Mouse (Mus musculus) thymus, adult 2 months (tissue): ENCODE measurements around the gene Col8a2. TPM values are rescaled to one million over a fixed set of nuclear protein-coding genes. Genes with fewer than 3 reads are reported as not detected.

Source experiments
- DNase-seq: peaks from one replicate; pipeline ENCODE4 v3.0.0; 2021
- H3K27ac ChIP-seq: fragments of 200-500 bp; 2 replicates; pipeline ENCODE4 v1.5.1; 2012; ENCODE audit warnings: low read length, control low read depth; ENCODE audit not compliant: control insufficient read depth, insufficient read depth
- H3K27me3 ChIP-seq: fragments of 200-500 bp; 2 replicates; pipeline ENCODE4 v1.6.1; 2012; ENCODE audit warnings: mild to moderate bottlenecking, low read length, moderate library complexity, mixed read lengths; ENCODE audit not compliant: control insufficient read depth, insufficient read depth
- H3K36me3 ChIP-seq: fragments of 200-500 bp; 2 replicates; pipeline ENCODE4 v1.6.1; 2012; ENCODE audit warnings: mild to moderate bottlenecking, low read length, moderate library complexity; ENCODE audit not compliant: control insufficient read depth, insufficient read depth
- H3K4me1 ChIP-seq: fragments of 200-500 bp; replicated peaks from 2 replicates; pipeline ENCODE4 v1.6.1; 2012; ENCODE audit warnings: low read length; ENCODE audit not compliant: control insufficient read depth, insufficient read depth
- H3K4me3 ChIP-seq: fragments of 200-500 bp; 2 replicates; pipeline ENCODE4 v1.5.1; 2012; ENCODE audit warnings: mild to moderate bottlenecking, low read length, control low read depth, moderate library complexity; ENCODE audit not compliant: control insufficient read depth, insufficient read depth
- CTCF ChIP-seq: fragments of 200-500 bp; IDR thresholded peaks from 2 replicates; pipeline ENCODE4 v1.5.1; 2012; ENCODE audit warnings: mild to moderate bottlenecking, control low read depth, low read length, moderate library complexity, borderline replicate concordance; ENCODE audit not compliant: control insufficient read depth, poor library complexity, insufficient read depth; ENCODE audit errors: extremely low read depth
- POLR2A ChIP-seq: fragments of 200-500 bp; IDR thresholded peaks from 2 replicates; pipeline ENCODE4 v1.6.1; 2012; ENCODE audit warnings: mild to moderate bottlenecking, low read length, control low read depth, moderate library complexity; ENCODE audit not compliant: control insufficient read depth, poor library complexity, insufficient read depth; ENCODE audit errors: extremely low read depth
- WGBS: fragments of 180-500 bp; shearing (Covaris S2); methylation state at CpG from one replicate; pipeline ENCODE4 v1.1.7; 2018; 5-methylcytosine and 5-hydroxymethylcytosine counted together
- polyA plus RNA-seq: library from polyadenylated mRNA; depleted of rRNA; stranded (reverse); fragments of >200 nt; gene quantifications from 2 replicates; pipeline ENCODE4 v1.2.3, GENCODE M21; 2012

Gene Col8a2
- polyA plus RNA-seq, 1 experiment: 0.35 TPM

GRCm38 (mm10) chr4:126260520-126261201 lies 25.9 kb upstream of the Col8a2 start:
- peak; percentile 18 for DNase-seq
- H3K4me1 ChIP-seq: peaks cover 38% of the 10 kb centered on the region
- no peaks in the 10 kb centered on the region for H3K27me3 ChIP-seq
- no peak overlapping the region for H3K4me3 ChIP-seq
- H3K27ac ChIP-seq: peak overlapping the region; percentile 38; the same call in 1 of the 2 replicates
- H3K36me3 ChIP-seq: no peaks in the 10 kb centered on the region
- TF ChIP-seq CTCF (no peak), POLR2A (no peak)
- WGBS: 21% methylated on average over 10 of the region's 10 CpGs

- H3K36me3 ChIP-seq: no peaks in the 10 kb centered on the region
- TF ChIP-seq CTCF: no peak
- no peak for DNase-seq
- H3K27ac ChIP-seq: peak overlapping the region; percentile 38; the same call in 1 of the 2 replicates
- 77% methylated on average over 6 of the region's 6 CpGs for WGBS
- H3K4me1 ChIP-seq: peaks cover 38% of the 10 kb centered on the region
- H3K27me3 ChIP-seq: no peaks in the 10 kb centered on the region
- H3K4me3 ChIP-seq: no peak overlapping the region
Measured at GRCm38 (mm10) chr4:126261266-126261665, 25.3 kb upstream of the Col8a2 start.

- TF ChIP-seq POLR2A (no peak), CTCF (no peak)
- WGBS: 32% methylated on average over 7 of the region's 7 CpGs
Measured at GRCm38 (mm10) chr4:126261675-126262074, 24.9 kb upstream of the Col8a2 start.

GRCm38 (mm10) chr4:126262119-126262807 lies 24.3 kb upstream of the Col8a2 start, which contains the start of gene Trappc3:
TSS of gene Trappc3 (plus strand) at chr4:126262325.
- under 1% methylated on average over 46 of the region's 46 CpGs for WGBS
- TF ChIP-seq POLR2A (peak; percentile 43; the same call in 1 of the 2 replicates), CTCF (peak; percentile 96)
- H3K4me1 ChIP-seq: peaks cover 33% of the 10 kb centered on the region

More at GRCm38 (mm10) chr4:126261675-126262074, 24.9 kb upstream of the Col8a2 start:
- Histone ChIP-seq H3K27me3 (no peaks in the 10 kb centered on the region), H3K36me3 (no peaks in the 10 kb centered on the region), H3K4me1 (peaks cover 38% of the 10 kb centered on the region), H3K4me3 (no peak overlapping the region), H3K27ac (no peak overlapping the region)
- no peak for DNase-seq

GRCm38 (mm10) chr4:126269292-126269691 lies 17.3 kb upstream of the Col8a2 start:
- Histone ChIP-seq H3K4me1 (no peaks in the 10 kb centered on the region), H3K36me3 (peaks cover 10% of the 10 kb centered on the region; the same call in 1 of the 2 replicates), H3K27ac (no peak overlapping the region), H3K27me3 (no peaks in the 10 kb centered on the region), H3K4me3 (no peak overlapping the region)
- 86% methylated on average over 3 of the region's 3 CpGs for WGBS
- DNase-seq: no peak
- TF ChIP-seq POLR2A (no peak), CTCF (no peak)

More at GRCm38 (mm10) chr4:126262119-126262807, 24.3 kb upstream of the Col8a2 start, which contains the start of gene Trappc3:
- no peaks in the 10 kb centered on the region for H3K27me3 ChIP-seq
- peak within 1 kb of the TSS; percentile 38; the same call in 1 of the 2 replicates for H3K27ac ChIP-seq
- no peaks in the 10 kb centered on the region for H3K36me3 ChIP-seq
- H3K4me3 ChIP-seq: peak within 1 kb of the TSS; percentile 71
- DNase-seq: peak; percentile 99

GRCm38 (mm10) chr4:126273753-126274152 lies 12.8 kb upstream of the Col8a2 start:
- DNase-seq: no peak
- H3K4me1 ChIP-seq: peaks cover 4% of the 10 kb centered on the region; the same call in 1 of the 2 replicates
- WGBS: 97% methylated on average over 13 of the region's 13 CpGs
- TF ChIP-seq CTCF (no peak), POLR2A (no peak)
- no peak overlapping the region for H3K4me3 ChIP-seq
- peaks cover 20% of the 10 kb centered on the region; the same call in 1 of the 2 replicates for H3K36me3 ChIP-seq
- H3K27me3 ChIP-seq: no peaks in the 10 kb centered on the region
- H3K27ac ChIP-seq: no peak overlapping the region

GRCm38 (mm10) chr4:126275081-126275480 lies 11.5 kb upstream of the Col8a2 start:
- DNase-seq: no peak
- H3K27me3 ChIP-seq: no peaks in the 10 kb centered on the region
- no peak overlapping the region for H3K27ac ChIP-seq
- TF ChIP-seq POLR2A (no peak), CTCF (no peak)
- WGBS: 99% methylated on average over 4 of the region's 4 CpGs
- H3K4me3 ChIP-seq: no peak overlapping the region
- peaks cover 20% of the 10 kb centered on the region; the same call in 1 of the 2 replicates for H3K36me3 ChIP-seq
- peaks cover 4% of the 10 kb centered on the region; the same call in 1 of the 2 replicates for H3K4me1 ChIP-seq
